21 mouse cellular contexts compared by ENCODE assay signal in the genomic region with DNA sequence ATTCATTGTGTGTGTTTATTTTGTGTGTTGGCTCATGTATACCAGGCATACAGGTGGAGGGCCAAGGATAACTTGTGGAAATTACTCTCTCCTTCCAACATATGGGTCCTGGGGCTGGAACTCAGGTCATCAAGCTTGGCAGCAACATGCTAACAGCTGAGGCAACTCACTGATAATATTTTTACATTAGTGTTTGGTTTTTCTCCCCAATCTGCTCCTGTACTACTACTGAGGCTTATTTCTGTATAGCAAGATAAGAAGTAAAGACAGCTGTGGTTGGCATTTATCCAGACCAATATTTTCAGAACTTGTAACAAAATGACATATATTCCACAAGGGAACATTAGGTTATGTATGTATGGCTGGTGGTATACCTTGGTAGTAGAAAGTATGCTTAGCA. TPM values are rescaled to one million over a fixed set of nuclear protein-coding genes. Genes with fewer than 3 reads are reported as not detected.
DNase-seq lines count a peak whose midpoint lies in the region; ATAC-seq and TF ChIP-seq lines count a peak whose summit lies in the region.
"Had no signal": no experiment of that assay in that cellular context is flagged by ENCODE, and none has a peak within 500 bp of the region (broad histone marks: within the 10 kb centered on the region; RNA-seq: fewer than 3 reads in every experiment).

No protein-coding gene starts in this region.

- no peaks in the 10 kb centered on the region for H3K27me3 ChIP-seq in liver, embryonic 12.5 days (replicated peaks)
- H3K27me3 ChIP-seq in liver, embryonic 11.5 days (replicated peaks; ENCODE audit: control insufficient read depth, insufficient read depth, low read length), result no peaks in the 10 kb centered on the region
- no peaks in the 10 kb centered on the region for H3K27me3 ChIP-seq in liver, embryonic 15.5 days
- H3K27me3 ChIP-seq in heart, embryonic 12.5 days (replicated peaks), result no peaks in the 10 kb centered on the region
- H3K27me3 ChIP-seq in intestine, postnatal 0 days (replicated peaks; ENCODE audit: control insufficient read depth, insufficient read depth, low read length), result no peaks in the 10 kb centered on the region
- H3K27me3 ChIP-seq: embryonic facial prominence, embryonic 13.5 days; forebrain, embryonic 15.5 days; hindbrain, embryonic 15.5 days had no signal

- no peak overlapping the region for H3K4me3 ChIP-seq in liver, embryonic 12.5 days
- H3K4me3 ChIP-seq in liver, embryonic 11.5 days (ENCODE audit: low read depth, low read length), result no peak overlapping the region
- H3K4me3 ChIP-seq in liver, embryonic 15.5 days (replicated peaks), result no peak overlapping the region
- no peak overlapping the region for H3K4me3 ChIP-seq in heart, embryonic 12.5 days
- H3K4me3 ChIP-seq in intestine, postnatal 0 days (ENCODE audit: low read depth, low read length), result no peak overlapping the region
- H3K4me3 ChIP-seq: embryonic facial prominence, embryonic 13.5 days; forebrain, embryonic 10.5 days; forebrain, embryonic 15.5 days; heart, embryonic 10.5 days; hindbrain, embryonic 10.5 days; hindbrain, embryonic 15.5 days had no signal

- no peaks in the 10 kb centered on the region for H3K9me3 ChIP-seq in liver, embryonic 12.5 days (replicated peaks)
- no peaks in the 10 kb centered on the region for H3K9me3 ChIP-seq in liver, embryonic 11.5 days (ENCODE audit: control insufficient read depth, low read length)
- no peaks in the 10 kb centered on the region for H3K9me3 ChIP-seq in liver, embryonic 15.5 days (replicated peaks)
- no peaks in the 10 kb centered on the region for H3K9me3 ChIP-seq in heart, embryonic 12.5 days (replicated peaks)
- no peaks in the 10 kb centered on the region for H3K9me3 ChIP-seq in intestine, postnatal 0 days (ENCODE audit: control insufficient read depth)
- H3K9me3 ChIP-seq: embryonic facial prominence, embryonic 13.5 days; forebrain, embryonic 10.5 days; forebrain, embryonic 15.5 days; heart, embryonic 10.5 days; hindbrain, embryonic 10.5 days; hindbrain, embryonic 15.5 days had no signal

- 0 out of 2 replicates have a peak overlapping the region, but pooled peaks have one; percentile 11 for H3K27ac ChIP-seq in liver, embryonic 12.5 days
- H3K27ac ChIP-seq in liver, embryonic 11.5 days (ENCODE audit: low read depth, low read length), result no peak overlapping the region
- no peak overlapping the region for H3K27ac ChIP-seq in liver, embryonic 15.5 days (replicated peaks)
- H3K27ac ChIP-seq in heart, embryonic 12.5 days (ENCODE audit: poor library complexity, severe bottlenecking), result no peak overlapping the region
- no peak overlapping the region for H3K27ac ChIP-seq in intestine, postnatal 0 days (ENCODE audit: low read depth, low read length)
- H3K27ac ChIP-seq: embryonic facial prominence, embryonic 13.5 days; forebrain, embryonic 10.5 days; forebrain, embryonic 15.5 days; heart, embryonic 10.5 days; hindbrain, embryonic 10.5 days; hindbrain, embryonic 15.5 days had no signal

- no peaks in the 10 kb centered on the region for H3K36me3 ChIP-seq in liver, embryonic 12.5 days
- no peaks in the 10 kb centered on the region for H3K36me3 ChIP-seq in liver, embryonic 11.5 days (ENCODE audit: control insufficient read depth, insufficient read depth, low read length)
- H3K36me3 ChIP-seq in liver, embryonic 15.5 days (replicated peaks), result no peaks in the 10 kb centered on the region
- H3K36me3 ChIP-seq in heart, embryonic 12.5 days, result no peaks in the 10 kb centered on the region
- H3K36me3 ChIP-seq in intestine, postnatal 0 days (ENCODE audit: control insufficient read depth, insufficient read depth), result no peaks in the 10 kb centered on the region
- H3K36me3 ChIP-seq: forebrain, embryonic 10.5 days; forebrain, embryonic 15.5 days; heart, embryonic 10.5 days; hindbrain, embryonic 10.5 days; hindbrain, embryonic 15.5 days had no signal

- H3K9ac ChIP-seq in liver, embryonic 12.5 days, result no peak overlapping the region
- H3K9ac ChIP-seq in liver, embryonic 11.5 days (ENCODE audit: low read depth, low read length), result no peak overlapping the region
- H3K9ac ChIP-seq in liver, embryonic 15.5 days, result no peak overlapping the region
- no peak overlapping the region for H3K9ac ChIP-seq in heart, embryonic 12.5 days
- no peak overlapping the region for H3K9ac ChIP-seq in intestine, postnatal 0 days (ENCODE audit: low read depth, low read length)
- H3K9ac ChIP-seq: embryonic facial prominence, embryonic 13.5 days; forebrain, embryonic 15.5 days; hindbrain, embryonic 15.5 days had no signal

- peaks cover 41% of the 10 kb centered on the region for H3K4me1 ChIP-seq in liver, embryonic 12.5 days
- H3K4me1 ChIP-seq in liver, embryonic 11.5 days (replicated peaks; ENCODE audit: control insufficient read depth, insufficient read depth, low read length), result peaks cover 9% of the 10 kb centered on the region
- H3K4me1 ChIP-seq in liver, embryonic 15.5 days (replicated peaks), result peaks cover 22% of the 10 kb centered on the region
- no peaks in the 10 kb centered on the region for H3K4me1 ChIP-seq in heart, embryonic 12.5 days (replicated peaks)
- H3K4me1 ChIP-seq in intestine, postnatal 0 days (replicated peaks; ENCODE audit: control insufficient read depth, insufficient read depth, low read length), result no peaks in the 10 kb centered on the region
- H3K4me1 ChIP-seq: forebrain, embryonic 10.5 days; forebrain, embryonic 15.5 days; heart, embryonic 10.5 days; hindbrain, embryonic 10.5 days; hindbrain, embryonic 15.5 days had no signal

- no peak for DNase-seq in liver, embryonic 11.5 days (ENCODE audit: low spot score)
- peak; percentile 31 for DNase-seq in c-Kit-positive CD71-positive TER-119-positive erythroid progenitor cells, embryonic 14.5 days (ENCODE audit: low spot score)
- DNase-seq: adrenal gland, adult 8-10 months; adrenal gland, postnatal 36 days; cerebellum, adult 11-12 months; cerebellum, adult 9-11 months; cerebellum, postnatal 36 days; gastrocnemius, postnatal 10 days; heart, adult 18-20 months had no signal

- 0 out of 2 replicates have a peak, but pooled peaks have one; percentile 14 for ATAC-seq in liver, embryonic 12.5 days
- no peak; the same call in 1 of the 2 replicates for ATAC-seq in liver, embryonic 11.5 days (replicated peaks; ENCODE audit: low FRiP score)
- ATAC-seq in liver, embryonic 15.5 days (ENCODE audit: insufficient read depth), result peak; percentile 37; the same call in 1 of the 2 replicates
- ATAC-seq in megakaryocyte-erythroid progenitor cell, adult 5-6 weeks (replicated peaks; ENCODE audit: low FRiP score, low TSS enrichment, poor library complexity, severe bottlenecking), result peak; percentile 74
- ATAC-seq in inflammation-experienced regulatory T-cells, adult 6 months, result no peak
- no peak for ATAC-seq in heart, embryonic 12.5 days (ENCODE audit: insufficient number of reproducible peaks, low FRiP score)
- ATAC-seq in intestine, postnatal 0 days, result no peak
- ATAC-seq: forebrain, embryonic 15.5 days had no signal

- TF ChIP-seq CTCF in intestine, postnatal 0 days (IDR thresholded peaks at IDR 0.05; ENCODE audit: low read depth), result no peak

- H3K4me2 ChIP-seq in liver, embryonic 12.5 days, result no peak overlapping the region
- H3K4me2 ChIP-seq in liver, embryonic 11.5 days, result no peak overlapping the region
- no peak overlapping the region for H3K4me2 ChIP-seq in liver, embryonic 15.5 days
- H3K4me2 ChIP-seq in heart, embryonic 12.5 days, result no peak overlapping the region
- no peak overlapping the region for H3K4me2 ChIP-seq in intestine, postnatal 0 days (replicated peaks; ENCODE audit: low read depth)
- H3K4me2 ChIP-seq: embryonic facial prominence, embryonic 13.5 days; forebrain, embryonic 15.5 days; hindbrain, embryonic 15.5 days had no signal

RNA-seq across cellular contexts. Expression of a gene that starts 10.5 kb away (rescaled TPM):
- 2.0 and 2.7 TPM in 2 replicates for polyA plus RNA-seq in liver, embryonic 12.5 days (2016; fragmentation: Nextera tagmentation; extraction: Ambion mirVana)
- 1.2 and 2.2 TPM in 2 replicates for polyA plus RNA-seq in liver, embryonic 11.5 days (2014; fragmentation: Nextera tagmentation; extraction: Ambion mirVana)
- 3.7 and 4.3 TPM in 2 replicates for polyA plus RNA-seq in liver, embryonic 15.5 days (2015; fragmentation: Nextera tagmentation; extraction: Ambion mirVana)
- not detected in 2 replicates for total RNA-seq in megakaryocyte-erythroid progenitor cell, adult 5-6 weeks (2014; fragmentation: Nextera tagmentation)
- not detected in 2 replicates for total RNA-seq in megakaryocyte-erythroid progenitor cell, adult 5-6 weeks (2017)
- polyA plus RNA-seq in inflammation-experienced regulatory T-cells, adult 6 months (2017; shearing (Covaris generic)), result under 1 TPM in 2 of 3 experiments, not detected in 1; 0.21 to 0.36 TPM
- polyA plus RNA-seq in heart, embryonic 12.5 days (2016; fragmentation: Nextera tagmentation; extraction: Ambion mirVana), result 10.3 and 10.6 TPM in 2 replicates
- polyA plus RNA-seq in intestine, postnatal 0 days (2015; fragmentation: Nextera tagmentation; extraction: Ambion mirVana), result 68.3 and 70.6 TPM in 2 replicates

RNA-seq across cellular contexts. Expression of a gene that starts 34.2 kb away (rescaled TPM):
- polyA plus RNA-seq in liver, embryonic 12.5 days (2016; fragmentation: Nextera tagmentation; extraction: Ambion mirVana), result 30.2 and 33.4 TPM in 2 replicates
- 38.5 and 43.4 TPM in 2 replicates for polyA plus RNA-seq in liver, embryonic 11.5 days (2014; fragmentation: Nextera tagmentation; extraction: Ambion mirVana)
- 17.3 and 22.7 TPM in 2 replicates for polyA plus RNA-seq in liver, embryonic 15.5 days (2015; fragmentation: Nextera tagmentation; extraction: Ambion mirVana)
- 44.6 and 44.7 TPM in 2 replicates for total RNA-seq in megakaryocyte-erythroid progenitor cell, adult 5-6 weeks (2014; fragmentation: Nextera tagmentation)
- 33.8 and 43.8 TPM in 2 replicates for total RNA-seq in megakaryocyte-erythroid progenitor cell, adult 5-6 weeks (2017)
- polyA plus RNA-seq in inflammation-experienced regulatory T-cells, adult 6 months (2017; shearing (Covaris generic)), result 10 to 100 TPM in 1 of 3 experiments, 1 to 10 TPM in 2; 1.8 to 19.9 (median 2.4) TPM
- polyA plus RNA-seq in heart, embryonic 12.5 days (2016; fragmentation: Nextera tagmentation; extraction: Ambion mirVana), result 26.4 and 27.9 TPM in 2 replicates
- polyA plus RNA-seq in intestine, postnatal 0 days (2015; fragmentation: Nextera tagmentation; extraction: Ambion mirVana), result 10.4 and 12.1 TPM in 2 replicates

RNA-seq across cellular contexts. Expression of a gene that starts 34.5 kb away (rescaled TPM):
- polyA plus RNA-seq in liver, embryonic 12.5 days (2016; fragmentation: Nextera tagmentation; extraction: Ambion mirVana), result 19.0 and 19.7 TPM in 2 replicates
- 22.6 and 23.6 TPM in 2 replicates for polyA plus RNA-seq in liver, embryonic 11.5 days (2014; fragmentation: Nextera tagmentation; extraction: Ambion mirVana)
- 6.2 and 7.0 TPM in 2 replicates for polyA plus RNA-seq in liver, embryonic 15.5 days (2015; fragmentation: Nextera tagmentation; extraction: Ambion mirVana)
- 43.9 and 63.1 TPM in 2 replicates for total RNA-seq in megakaryocyte-erythroid progenitor cell, adult 5-6 weeks (2014; fragmentation: Nextera tagmentation)
- 60.7 and 71.4 TPM in 2 replicates for total RNA-seq in megakaryocyte-erythroid progenitor cell, adult 5-6 weeks (2017)
- polyA plus RNA-seq in inflammation-experienced regulatory T-cells, adult 6 months (2017; shearing (Covaris generic)), result 10 to 100 TPM; 34.3 to 55.6 (median 46.8) TPM
- 14.4 and 16.3 TPM in 2 replicates for polyA plus RNA-seq in heart, embryonic 12.5 days (2016; fragmentation: Nextera tagmentation; extraction: Ambion mirVana)
- 9.7 and 12.7 TPM in 2 replicates for polyA plus RNA-seq in intestine, postnatal 0 days (2015; fragmentation: Nextera tagmentation; extraction: Ambion mirVana)

RNA-seq across cellular contexts. Expression of a gene that starts 36.1 kb away (rescaled TPM):
- polyA plus RNA-seq in liver, embryonic 12.5 days (2016; fragmentation: Nextera tagmentation; extraction: Ambion mirVana), result 0.83 and 1.0 TPM in 2 replicates
- 0.74 and 1.1 TPM in 2 replicates for polyA plus RNA-seq in liver, embryonic 11.5 days (2014; fragmentation: Nextera tagmentation; extraction: Ambion mirVana)
- 0.55 TPM in 2 replicates for polyA plus RNA-seq in liver, embryonic 15.5 days (2015; fragmentation: Nextera tagmentation; extraction: Ambion mirVana)
- total RNA-seq in megakaryocyte-erythroid progenitor cell, adult 5-6 weeks (2014; fragmentation: Nextera tagmentation), result not detected in 2 replicates
- total RNA-seq in megakaryocyte-erythroid progenitor cell, adult 5-6 weeks (2017), result 0.47 TPM in 1 of 2 replicates, not detected in the other
- 1 to 10 TPM in 1 of 3 experiments, under 1 TPM in 2; 0.35 to 1.2 (median 0.37) TPM for polyA plus RNA-seq in inflammation-experienced regulatory T-cells, adult 6 months (2017; shearing (Covaris generic))
- 0.24 and 0.43 TPM in 2 replicates for polyA plus RNA-seq in heart, embryonic 12.5 days (2016; fragmentation: Nextera tagmentation; extraction: Ambion mirVana)
- polyA plus RNA-seq in intestine, postnatal 0 days (2015; fragmentation: Nextera tagmentation; extraction: Ambion mirVana), result 0.22 and 0.33 TPM in 2 replicates

Comparison
In these comparisons a context has a peak if more than half of its experiments do, and no peak if none do; other contexts are left out.
1. ATAC-seq: peak in liver, embryonic 12.5 days (single experiment), liver, embryonic 15.5 days (single experiment) and megakaryocyte-erythroid progenitor cell, adult 5-6 weeks (single experiment); none in liver, embryonic 11.5 days (single experiment), inflammation-experienced regulatory T-cells, adult 6 months (single experiment), heart, embryonic 12.5 days (single experiment) and intestine, postnatal 0 days (single experiment).